8 mouse cellular contexts compared by ENCODE assay signal in genomic region chr2:156774035-156774737, GRCm38 (mm10). TPM values are rescaled to one million over a fixed set of nuclear protein-coding genes. Genes with fewer than 3 reads are reported as not detected.
DNase-seq lines count a peak whose midpoint lies in the region; ATAC-seq and TF ChIP-seq lines count a peak whose summit lies in the region.

No protein-coding gene starts in this region.

- TF ChIP-seq CTCF in thymus, adult 2 months (IDR thresholded peaks at IDR 0.05; ENCODE audit: borderline replicate concordance, control insufficient read depth, extremely low read depth, insufficient read depth, low read length, poor library complexity) = no peak

- H3K9me3 ChIP-seq in kidney, embryonic 15.5 days (replicated peaks) = no peaks in the 10 kb centered on the region
- no peaks in the 10 kb centered on the region for H3K9me3 ChIP-seq in embryonic facial prominence, embryonic 15.5 days (replicated peaks)
- H3K9me3 ChIP-seq in hindbrain, embryonic 16.5 days (ENCODE audit: control insufficient read depth, low read length) = no peaks in the 10 kb centered on the region

- 55% methylated on average over 13 of the region's 13 CpGs for WGBS in kidney, embryonic 15.5 days
- WGBS in embryonic facial prominence, embryonic 15.5 days = 68% methylated on average over 13 of the region's 13 CpGs
- WGBS in hindbrain, embryonic 16.5 days = 70% methylated on average over 13 of the region's 13 CpGs
- WGBS in thymus, adult 2 months = 95% methylated on average over 13 of the region's 13 CpGs

- H3K4me3 ChIP-seq in kidney, embryonic 15.5 days (replicated peaks) = peak overlapping the region; percentile 46
- H3K4me3 ChIP-seq in embryonic facial prominence, embryonic 15.5 days (replicated peaks) = peak overlapping the region; percentile 45
- H3K4me3 ChIP-seq in hindbrain, embryonic 16.5 days (ENCODE audit: low read length) = no peak overlapping the region; the same call in 1 of the 2 replicates
- H3K4me3 ChIP-seq in myocyte = peak overlapping the region; percentile 27
- no peak overlapping the region for H3K4me3 ChIP-seq in thymus, adult 2 months (ENCODE audit: control insufficient read depth, insufficient read depth, low read length)

- peaks cover 6% of the 10 kb centered on the region; the same call in 1 of the 2 replicates for H3K27me3 ChIP-seq in kidney, embryonic 15.5 days
- no peaks in the 10 kb centered on the region for H3K27me3 ChIP-seq in embryonic facial prominence, embryonic 15.5 days
- 0 out of 2 replicates have a peak, but pooled peaks cover 3% of the 10 kb centered on the region for H3K27me3 ChIP-seq in hindbrain, embryonic 16.5 days (replicated peaks; ENCODE audit: control insufficient read depth, insufficient read depth, low read length)
- H3K27me3 ChIP-seq in myocyte (ENCODE audit: control insufficient read depth, insufficient read depth, insufficient read length) = no peaks in the 10 kb centered on the region
- no peaks in the 10 kb centered on the region; the same call in 1 of the 2 replicates for H3K27me3 ChIP-seq in thymus, adult 2 months (ENCODE audit: control insufficient read depth, insufficient read depth, low read length)

- H3K36me3 ChIP-seq in kidney, embryonic 15.5 days = no peaks in the 10 kb centered on the region
- H3K36me3 ChIP-seq in embryonic facial prominence, embryonic 15.5 days = no peaks in the 10 kb centered on the region
- no peaks in the 10 kb centered on the region for H3K36me3 ChIP-seq in hindbrain, embryonic 16.5 days (ENCODE audit: control insufficient read depth, insufficient read depth, low read length)
- no peaks in the 10 kb centered on the region for H3K36me3 ChIP-seq in myocyte (ENCODE audit: control insufficient read depth, insufficient read depth)
- H3K36me3 ChIP-seq in thymus, adult 2 months (ENCODE audit: control insufficient read depth, insufficient read depth, low read length) = no peaks in the 10 kb centered on the region

- H3K4me2 ChIP-seq in kidney, embryonic 15.5 days = peak overlapping the region; percentile 75
- H3K4me2 ChIP-seq in embryonic facial prominence, embryonic 15.5 days (replicated peaks) = peak overlapping the region; percentile 66
- H3K4me2 ChIP-seq in hindbrain, embryonic 16.5 days (ENCODE audit: low read length) = peak overlapping the region; percentile 69
- H3K4me2 ChIP-seq in myocyte (ENCODE audit: low read depth) = peak overlapping the region; percentile 81

- DNase-seq in kidney, postnatal 14 days = no peak
- DNase-seq in c-Kit-positive CD71-positive TER-119-positive erythroid progenitor cells, embryonic 14.5 days (ENCODE audit: low spot score) = no peak
- no peak for DNase-seq in gastrocnemius, adult 18-20 months (ENCODE audit: low spot score)
- no peak for DNase-seq in thymus, adult 2 months

- no peak overlapping the region for H3K9ac ChIP-seq in kidney, embryonic 15.5 days
- H3K9ac ChIP-seq in embryonic facial prominence, embryonic 15.5 days = peak overlapping the region; percentile 16
- no peak overlapping the region; the same call in 1 of the 2 replicates for H3K9ac ChIP-seq in hindbrain, embryonic 16.5 days (ENCODE audit: low read depth, low read length)

- TF ChIP-seq POLR2A in myocyte (IDR thresholded peaks at IDR 0.05; ENCODE audit: insufficient read length, low read depth) = no peak
- TF ChIP-seq POLR2A in thymus, adult 2 months (IDR thresholded peaks at IDR 0.05; ENCODE audit: control insufficient read depth, extremely low read depth, insufficient read depth, low read length, poor library complexity) = no peak

- peak overlapping the region; percentile 92 for H3K27ac ChIP-seq in kidney, embryonic 15.5 days
- peak overlapping the region; percentile 87 for H3K27ac ChIP-seq in embryonic facial prominence, embryonic 15.5 days (replicated peaks)
- H3K27ac ChIP-seq in hindbrain, embryonic 16.5 days (ENCODE audit: low read depth, low read length) = peak overlapping the region; percentile 56
- H3K27ac ChIP-seq in thymus, adult 2 months (ENCODE audit: control insufficient read depth, insufficient read depth, low read length) = no peak overlapping the region

- H3K4me1 ChIP-seq in kidney, embryonic 15.5 days = peaks cover 42% of the 10 kb centered on the region
- peaks cover 40% of the 10 kb centered on the region for H3K4me1 ChIP-seq in embryonic facial prominence, embryonic 15.5 days
- H3K4me1 ChIP-seq in hindbrain, embryonic 16.5 days (ENCODE audit: control insufficient read depth, insufficient read depth, low read depth, low read length) = peaks cover 15% of the 10 kb centered on the region
- peaks cover 2% of the 10 kb centered on the region; the same call in 1 of the 2 replicates for H3K4me1 ChIP-seq in thymus, adult 2 months (replicated peaks; ENCODE audit: control insufficient read depth, insufficient read depth, low read length)

- H3K79me2 ChIP-seq in myocyte (ENCODE audit: control insufficient read depth, insufficient read depth) = peaks cover 6% of the 10 kb centered on the region

- ATAC-seq in kidney, embryonic 15.5 days (replicated peaks; ENCODE audit: low FRiP score) = no peak
- no peak for ATAC-seq in embryonic facial prominence, embryonic 15.5 days (ENCODE audit: insufficient number of reproducible peaks, low FRiP score, low TSS enrichment, low read depth)
- ATAC-seq in hindbrain, embryonic 16.5 days = no peak

- H3ac ChIP-seq in myocyte (ENCODE audit: control insufficient read depth, insufficient read length) = no peak overlapping the region

TF ChIP-seq in myocyte, 11 proteins besides CTCF, POLR2A, EP300 and RAD21:
- TF ChIP-seq CEBPB (IDR thresholded peaks at IDR 0.05; ENCODE audit: insufficient read depth, poor library complexity, severe bottlenecking) = no peak
- no peak for TF ChIP-seq E2F4 (IDR thresholded peaks at IDR 0.05; ENCODE audit: insufficient read depth)
- no peak for TF ChIP-seq MYOG (IDR thresholded peaks at IDR 0.05; ENCODE audit: control insufficient read depth in 1 of 3, insufficient read depth in 1 of 3, insufficient read length in 2 of 3, low read depth in 2 of 3)
- no peak for TF ChIP-seq TCF3 (IDR thresholded peaks at IDR 0.05; ENCODE audit: insufficient read length, low read depth)
- no peak for TF ChIP-seq USF1 (IDR thresholded peaks at IDR 0.05; ENCODE audit: low read depth)
- no peak for TF ChIP-seq MYOD1 (IDR thresholded peaks at IDR 0.05; ENCODE audit: control insufficient read depth in 1 of 3, insufficient read length in 2 of 3, low read depth in 2 of 3)
- TF ChIP-seq POLR2AphosphoS2 (IDR thresholded peaks at IDR 0.05; ENCODE audit: insufficient read length, low read depth) = no peak
- TF ChIP-seq SRF (IDR thresholded peaks at IDR 0.05; ENCODE audit: control insufficient read depth, insufficient read length, low read depth) = no peak
- TF ChIP-seq MAX (IDR thresholded peaks at IDR 0.05; ENCODE audit: low read depth) = no peak
- TF ChIP-seq REST (IDR thresholded peaks at IDR 0.05; ENCODE audit: insufficient read depth, insufficient read length) = no peak
- TF ChIP-seq TCF12 (IDR thresholded peaks at IDR 0.05; ENCODE audit: insufficient read depth, poor library complexity, severe bottlenecking) = no peak

RNA-seq across cellular contexts. Expression of gene Myl9, which starts 1.0 kb away (rescaled TPM):
- polyA plus RNA-seq in kidney, embryonic 15.5 days (2015; fragmentation: Nextera tagmentation; extraction: Ambion mirVana) = 305 and 466 TPM in 2 replicates
- polyA plus RNA-seq in embryonic facial prominence, embryonic 15.5 days (2015; fragmentation: Nextera tagmentation; extraction: Ambion mirVana) = 245 and 251 TPM in 2 replicates
- polyA plus RNA-seq in hindbrain, embryonic 16.5 days (2015; fragmentation: Nextera tagmentation; extraction: Ambion mirVana) = 46.9 and 52.0 TPM in 2 replicates
- 442 TPM for polyA plus RNA-seq in myocyte (2012; fragmentation: generic; extraction: Trizol)
- 10 to 100 TPM; 47.9 to 60.8 TPM for total RNA-seq in gastrocnemius, adult 18-20 months (2021)
- polyA plus RNA-seq in thymus, adult 2 months (2012; rRNA removed) = 32.3 and 32.4 TPM in 2 replicates

Comparison
In these comparisons a context has a peak if more than half of its experiments do, and no peak if none do; other contexts are left out.
1. H3K4me3 ChIP-seq: peak in kidney, embryonic 15.5 days (single experiment), embryonic facial prominence, embryonic 15.5 days (single experiment) and myocyte (single experiment); none in hindbrain, embryonic 16.5 days (single experiment) and thymus, adult 2 months (single experiment).
2. Peak in every context shown above with its lines, with median percentiles within 50 percentile points of each other: H3K4me2 ChIP-seq.